Mouse (Mus musculus) heart, embryonic 14.5 days (tissue): ENCODE data around the gene Klra9. TPM values are rescaled to one million over a fixed set of nuclear protein-coding genes. Genes with fewer than 3 reads are reported as not detected.
"Not testable (repeated sequence)": the region's sequence is repeated elsewhere in the genome, so short reads cannot be mapped to it uniquely, and the experiment has no call there.

Experiments used
- ATAC-seq: fragments of 200-750 bp; cut with Nextera tagmentation; 2 replicates; pipeline ENCODE4 v1.8.0; 2017; ENCODE audit warnings: low read depth, moderate TSS enrichment; ENCODE audit not compliant: insufficient number of reproducible peaks, insufficient read depth, low FRiP score
- H3K27ac ChIP-seq, 2 experiments: fragments of 200-500 bp in 1 of 2; fragments of 300-500 bp in 1 of 2; sonication (generic) in 1 of 2; replicated peaks in 1 of 2; 2 replicates each; pipeline ENCODE4 v1.5.1; 2012 to 2014; ENCODE audit warnings: low read depth in 2 of 2, low read length in 2 of 2, control low read depth in 1 of 2, mild to moderate bottlenecking in 1 of 2, mixed read lengths in 1 of 2; ENCODE audit not compliant: control insufficient read depth in 1 of 2, insufficient read depth in 1 of 2
- H3K27me3 ChIP-seq: fragments of 300-500 bp; sonication (generic); 2 replicates; pipeline ENCODE4 v1.6.1; 2014; ENCODE audit warnings: mild to moderate bottlenecking, low read length, control low read depth; ENCODE audit not compliant: control insufficient read depth, insufficient read depth
- H3K36me3 ChIP-seq: fragments of 300-500 bp; sonication (generic); 2 replicates; pipeline ENCODE4 v1.6.1; 2014; ENCODE audit warnings: mild to moderate bottlenecking, control low read depth, low read length, mixed read lengths; ENCODE audit not compliant: control insufficient read depth, insufficient read depth
- H3K4me1 ChIP-seq, 2 experiments: fragments of 200-500 bp in 1 of 2; fragments of 300-500 bp in 1 of 2; sonication (generic) in 1 of 2; 2 replicates each; pipeline ENCODE4 v1.6.1; 2012 to 2014; ENCODE audit warnings: low read length in 2 of 2, control low read depth in 1 of 2, mixed read lengths in 1 of 2; ENCODE audit not compliant: control insufficient read depth in 2 of 2, insufficient read depth in 2 of 2
- H3K4me2 ChIP-seq: fragments of 300-500 bp; sonication (generic); 2 replicates; pipeline ENCODE4 v1.6.1; 2014; ENCODE audit warnings: mild to moderate bottlenecking, low read length
- H3K4me3 ChIP-seq, 2 experiments: fragments of 200-500 bp in 1 of 2; fragments of 300-500 bp in 1 of 2; sonication (generic) in 1 of 2; 2 replicates each; pipeline ENCODE4 v1.5.1; 2012 to 2014; ENCODE audit warnings: low read length in 2 of 2, mild to moderate bottlenecking in 2 of 2, control low read depth in 1 of 2, low read depth in 1 of 2, moderate library complexity in 1 of 2; ENCODE audit not compliant: control insufficient read depth in 1 of 2, insufficient read depth in 1 of 2
- H3K9ac ChIP-seq: fragments of 300-500 bp; sonication (generic); 2 replicates; pipeline ENCODE4 v1.6.1; 2014; ENCODE audit warnings: mild to moderate bottlenecking, low read length
- H3K9me3 ChIP-seq: fragments of 300-500 bp; sonication (generic); 2 replicates; pipeline ENCODE4 v1.6.1; 2016; ENCODE audit warnings: low read length, control low read depth; ENCODE audit not compliant: control insufficient read depth
- WGBS: fragments of 180-500 bp; shearing (Covaris S2); extraction: QIAGEN DNeasy Blood & Tissue Kit; methylation state at CpG from one replicate; pipeline ENCODE4 v1.1.7; 2014; 5-methylcytosine and 5-hydroxymethylcytosine counted together
- polyA plus RNA-seq: library from polyadenylated mRNA; unstranded; fragments of >200 nt; fragmentation: Nextera tagmentation; extraction: Ambion mirVana; gene quantifications from 2 replicates; pipeline ENCODE4 v1.2.1, GENCODE M21; 2014

The Klra9 gene
- polyA plus RNA-seq, result not detected in 2 replicates

DNA sequence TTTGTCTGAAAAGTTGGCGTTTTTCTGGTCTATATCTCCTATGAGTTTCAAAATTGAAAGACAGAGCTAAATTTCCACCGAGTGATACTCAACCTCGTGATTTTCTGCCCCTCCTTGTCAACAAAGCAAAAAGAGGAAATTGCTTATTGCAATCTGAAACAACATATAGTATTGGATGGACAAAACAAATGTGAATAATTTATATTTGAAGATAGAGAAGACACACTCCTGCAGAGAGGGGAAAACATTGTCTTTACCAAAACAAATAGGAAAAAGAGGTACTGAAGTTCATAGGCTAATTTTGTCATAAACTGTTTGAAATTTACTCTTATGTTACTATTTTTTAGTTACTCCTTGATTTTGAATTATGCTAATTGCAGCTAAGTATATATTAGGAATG is at the start of gene Klra9:
TSS of gene Klra9 (minus strand) at position 101 of the 400 bp plus-strand sequence.
- H3K4me1 ChIP-seq, H3K4me3 ChIP-seq, H3K9me3 ChIP-seq, H3K4me2 ChIP-seq, H3K9ac ChIP-seq, H3K27ac ChIP-seq, ATAC-seq, H3K36me3 ChIP-seq, H3K27me3 ChIP-seq: not testable (repeated sequence)
- 49% methylated on average over 3 of the region's 3 CpGs for WGBS

DNA sequence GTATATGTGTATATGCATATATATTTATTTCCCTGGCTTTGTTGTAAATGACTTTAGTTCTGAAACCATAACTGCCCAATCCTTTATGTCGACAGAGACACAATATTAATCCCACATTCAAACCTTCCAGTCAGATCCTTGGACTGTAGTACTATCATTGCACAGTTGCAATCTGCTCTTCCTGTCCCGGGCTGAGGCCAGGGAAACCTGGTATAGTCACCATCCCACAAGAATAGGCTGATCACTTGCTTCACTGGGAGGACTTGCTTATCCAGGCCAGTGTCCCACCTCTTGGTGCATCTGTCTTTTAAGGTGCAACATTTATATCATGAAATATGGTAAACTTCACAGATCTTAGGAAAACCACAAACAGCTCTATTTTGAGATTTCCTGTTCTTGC is 44.6 kb upstream of the Klra9 start:
- Histone ChIP-seq H3K9me3 (peaks cover 7% of the 10 kb centered on the region), H3K27me3 (no peaks in the 10 kb centered on the region), H3K36me3 (no peaks in the 10 kb centered on the region), H3K9ac (no peak overlapping the region), H3K4me2 (no peak overlapping the region), H3K4me3 (no peak overlapping the region), H3K4me1 (no peaks in the 10 kb centered on the region), H3K27ac (no peak overlapping the region)
- no peak for ATAC-seq
- WGBS, result 50% methylated on average over 2 of the region's 2 CpGs

DNA sequence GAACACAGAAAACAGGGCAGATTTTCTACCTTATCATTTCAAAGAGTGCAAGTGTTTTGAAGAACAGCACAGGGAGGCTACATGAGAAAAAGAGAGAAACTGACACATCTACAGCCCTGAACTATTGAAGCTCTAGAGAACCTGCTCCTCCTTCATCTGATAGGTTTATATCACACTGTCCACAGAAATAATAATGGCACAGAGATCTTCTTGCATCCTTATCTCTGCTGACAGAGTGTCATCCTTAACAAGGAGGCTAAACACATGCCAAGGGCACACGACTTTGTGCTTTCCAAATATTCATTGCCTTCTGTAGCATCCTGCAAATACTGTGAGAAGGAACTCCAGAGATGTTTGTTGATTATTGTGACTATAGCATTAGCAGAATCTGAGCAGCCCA is 43.7 kb upstream of the Klra9 start:
- H3K9ac ChIP-seq, result no peak overlapping the region
- H3K4me2 ChIP-seq, result no peak overlapping the region
- no peaks in the 10 kb centered on the region for H3K27me3 ChIP-seq
- H3K27ac ChIP-seq, result no peak overlapping the region
- H3K4me3 ChIP-seq, result no peak overlapping the region
- H3K9me3 ChIP-seq, result peaks cover 7% of the 10 kb centered on the region
- H3K4me1 ChIP-seq, result no peaks in the 10 kb centered on the region
- WGBS, result 38% methylated on average over 1 of the region's 1 CpGs
- no peaks in the 10 kb centered on the region for H3K36me3 ChIP-seq
- no peak for ATAC-seq

DNA sequence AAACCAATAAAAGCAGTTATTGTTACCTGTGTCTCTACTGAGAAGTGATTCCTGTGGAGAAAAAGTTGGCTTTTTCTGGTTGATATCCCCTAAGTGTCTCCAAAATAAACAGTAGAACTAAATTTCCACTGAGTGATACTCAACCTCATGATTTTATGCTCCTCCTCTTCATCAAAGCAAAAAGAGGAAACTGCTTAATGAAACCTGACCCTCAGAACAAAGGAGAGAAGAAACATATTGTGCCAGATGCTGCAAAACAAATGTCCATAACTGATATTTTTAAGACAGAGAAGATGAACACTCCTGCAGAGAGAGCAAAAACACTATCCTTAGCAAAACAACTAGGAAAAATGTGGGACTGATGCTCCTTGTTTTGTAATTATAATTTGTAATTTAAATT is 40.3 kb upstream of the Klra9 start, which contains the start of gene Klra7:
TSS of gene Klra7 (minus strand) at position 101 of the 400 bp plus-strand sequence.
- no peak within 1 kb of the TSS for H3K4me3 ChIP-seq
- no peak for ATAC-seq

DNA sequence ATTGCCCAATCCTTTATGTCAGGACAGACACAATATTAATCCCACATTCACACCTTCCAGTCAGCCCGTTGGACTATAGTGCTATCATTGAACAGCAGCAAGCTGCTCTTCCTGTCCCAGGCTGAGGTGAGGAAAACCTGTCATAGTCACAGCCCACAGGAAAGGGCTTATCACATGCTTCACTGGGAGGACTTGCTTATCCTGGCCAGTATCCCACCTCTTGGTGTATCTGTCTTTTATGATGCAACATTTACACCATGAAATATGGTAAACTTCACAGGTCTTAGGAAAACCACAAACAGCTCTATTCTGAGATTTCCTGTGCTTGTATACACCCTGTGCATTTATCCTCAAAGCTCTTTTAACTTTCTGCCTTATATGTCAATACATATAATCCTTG is 4.5 kb upstream of the Klra9 start:
- H3K4me1 ChIP-seq, H3K27me3 ChIP-seq, H3K9ac ChIP-seq, H3K4me2 ChIP-seq, H3K36me3 ChIP-seq, H3K9me3 ChIP-seq, ATAC-seq, H3K4me3 ChIP-seq, H3K27ac ChIP-seq: not testable (repeated sequence)
- WGBS, result 70% methylated on average over 1 of the region's 1 CpGs

More for the DNA sequence above, 40.3 kb upstream of the Klra9 start, which contains the start of gene Klra7:
- H3K36me3 ChIP-seq, result no peaks in the 10 kb centered on the region
- peaks cover 10% of the 10 kb centered on the region for H3K9me3 ChIP-seq
- H3K27me3 ChIP-seq, result no peaks in the 10 kb centered on the region
- no peak within 1 kb of the TSS for H3K27ac ChIP-seq
- no peak within 1 kb of the TSS for H3K4me2 ChIP-seq
- no peaks in the 10 kb centered on the region for H3K4me1 ChIP-seq
- no peak within 1 kb of the TSS for H3K9ac ChIP-seq

DNA sequence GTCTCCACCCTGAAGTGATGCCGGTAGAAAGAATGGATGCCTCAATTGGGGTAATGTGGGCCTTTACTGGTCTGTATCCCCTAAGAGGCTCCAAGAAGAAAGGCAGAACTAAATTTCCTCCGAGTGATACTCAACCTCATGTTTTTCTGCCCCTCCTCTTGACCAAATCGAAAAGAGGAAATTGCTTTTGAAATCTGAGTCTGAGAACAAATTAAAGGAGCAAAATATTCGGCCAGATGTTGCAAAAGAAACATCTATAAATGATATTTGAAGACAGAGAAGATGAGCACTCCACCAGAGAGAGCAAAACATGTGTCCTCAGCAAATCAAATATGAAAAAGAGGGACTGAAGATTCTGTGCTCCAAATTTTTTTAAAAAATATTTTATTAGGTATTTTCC is 63.1 kb downstream of the Klra9 start, which contains the start of gene Klra8:
TSS of gene Klra8 (minus strand) at position 101 of the 400 bp plus-strand sequence.
- H3K4me1 ChIP-seq, H3K36me3 ChIP-seq, H3K9ac ChIP-seq, H3K27me3 ChIP-seq, H3K9me3 ChIP-seq, H3K4me2 ChIP-seq, ATAC-seq, H3K27ac ChIP-seq, H3K4me3 ChIP-seq: not testable (repeated sequence)
- WGBS, result 56% methylated on average over 4 of the region's 4 CpGs

Other genes with a start within 250 kb of the Klra9 start
- not detected in 2 replicates for gene Klra6, start 166.2 kb downstream of the Klra9 start, polyA plus RNA-seq
- not detected in 2 replicates for gene Klra4, start 125.8 kb downstream of the Klra9 start, polyA plus RNA-seq
- not detected in 2 replicates for gene Klra8, start 63.2 kb downstream of the Klra9 start, polyA plus RNA-seq
- not detected in 2 replicates for gene Klra7, start 40.2 kb upstream of the Klra9 start, polyA plus RNA-seq
- gene Klra10, start 88.8 kb upstream of the Klra9 start, polyA plus RNA-seq, result not detected in 2 replicates
- gene Klra3, start 144.5 kb upstream of the Klra9 start, polyA plus RNA-seq, result not detected in 2 replicates
- gene Klra1, start 193.8 kb upstream of the Klra9 start, polyA plus RNA-seq, result not detected in 2 replicates